Mouse (Mus musculus): ENCODE data around the gene Bora. TPM values are rescaled to one million over a fixed set of nuclear protein-coding genes. Genes with fewer than 3 reads are reported as not detected.
A peak's percentile ranks its signal among the peaks of the same experiment; 100 is the strongest.

Gene Bora
- polyA plus RNA-seq, 1 experiment from 2014 or later: 45.1 TPM

DNA sequence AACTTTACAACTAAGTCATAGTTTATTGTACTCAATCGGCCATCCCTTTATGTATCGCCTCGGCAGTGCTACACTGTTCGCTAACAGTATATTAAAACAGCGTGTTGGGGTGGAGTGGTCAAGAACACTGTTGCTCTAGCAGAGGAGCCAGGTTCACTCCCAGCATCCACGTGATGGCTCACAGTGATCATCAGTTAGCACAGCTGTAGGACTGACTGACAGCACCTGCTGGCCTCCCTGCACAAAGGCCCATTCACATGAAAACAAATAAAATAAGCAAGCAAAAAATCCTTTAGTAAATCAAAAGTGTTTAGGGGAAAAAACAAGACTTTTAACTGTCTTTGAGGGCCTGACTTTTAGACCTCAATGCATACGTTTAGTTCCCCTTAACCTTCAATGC lies 42.9 kb downstream of the Bora start:
- Histone ChIP-seq H3K4me2 (no peak overlapping the region), H3K9ac (no peak overlapping the region), H3K4me1 (no peaks in the 10 kb centered on the region), H3K36me3 (peaks cover 63% of the 10 kb centered on the region), H3K27ac (no peak overlapping the region), H3K9me3 (no peaks in the 10 kb centered on the region), H3K27me3 (no peaks in the 10 kb centered on the region), H3K4me3 (no peak overlapping the region)
- WGBS: 89% methylated on average over 7 of the region's 7 CpGs
- ATAC-seq (ENCODE audit: insufficient number of reproducible peaks, low FRiP score, low TSS enrichment, low read depth): no peak

DNA sequence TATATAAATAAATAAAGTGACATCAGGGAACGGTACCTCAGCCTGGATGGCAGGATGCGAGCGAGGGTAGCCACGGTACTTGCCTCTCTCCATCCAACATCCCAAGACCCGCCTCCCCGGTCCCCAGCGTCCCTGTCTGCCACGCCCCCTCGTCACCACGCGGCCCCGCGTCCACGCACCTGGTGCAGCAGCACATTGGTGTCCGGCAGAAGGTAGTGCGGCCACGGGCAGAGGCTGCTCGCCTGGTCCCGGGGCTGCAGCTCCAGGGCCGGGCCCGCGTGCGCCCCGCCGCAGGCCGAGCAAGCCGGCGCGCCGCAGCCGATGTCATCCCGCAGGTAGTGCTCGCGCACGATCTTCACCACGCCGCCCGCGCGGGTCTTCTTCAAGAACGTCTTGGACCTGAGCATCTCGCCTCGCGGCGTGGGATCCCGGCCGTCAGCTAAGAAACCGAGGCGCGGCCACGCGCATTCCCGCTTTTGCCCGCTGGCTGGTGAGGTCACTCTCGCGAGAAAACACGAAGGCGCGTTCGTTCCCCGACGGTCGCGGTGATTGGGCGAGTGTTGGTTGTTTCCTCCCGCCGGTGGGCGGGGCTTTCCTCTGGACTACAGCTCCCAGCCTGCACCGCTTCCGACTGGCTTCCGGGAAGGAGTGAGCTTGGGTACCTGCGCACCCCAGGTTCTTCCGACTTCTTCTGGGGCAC lies 53.4 kb downstream of the Bora start, which contains the start of the genes Pibf1 and Dis3:
TSS of gene Pibf1 (plus strand) at position 158 of the 700 bp plus-strand sequence.
TSS of gene Dis3 (minus strand) at position 504 of the 700 bp plus-strand sequence.
- Histone ChIP-seq H3K4me3 (peak within 1 kb of the TSS; percentile 99), H3K36me3 (peaks cover 49% of the 10 kb centered on the region), H3K4me1 (peaks cover 8% of the 10 kb centered on the region), H3K9ac (peak within 1 kb of the TSS; percentile 94), H3K27me3 (no peaks in the 10 kb centered on the region), H3K9me3 (no peaks in the 10 kb centered on the region), H3K4me2 (peak within 1 kb of the TSS; percentile 61), H3K27ac (peak within 1 kb of the TSS; percentile 90)
- peak; percentile 98 for ATAC-seq (ENCODE audit: insufficient number of reproducible peaks, low FRiP score, low TSS enrichment, low read depth)
- WGBS: under 1% methylated on average over 65 of the region's 73 CpGs

DNA sequence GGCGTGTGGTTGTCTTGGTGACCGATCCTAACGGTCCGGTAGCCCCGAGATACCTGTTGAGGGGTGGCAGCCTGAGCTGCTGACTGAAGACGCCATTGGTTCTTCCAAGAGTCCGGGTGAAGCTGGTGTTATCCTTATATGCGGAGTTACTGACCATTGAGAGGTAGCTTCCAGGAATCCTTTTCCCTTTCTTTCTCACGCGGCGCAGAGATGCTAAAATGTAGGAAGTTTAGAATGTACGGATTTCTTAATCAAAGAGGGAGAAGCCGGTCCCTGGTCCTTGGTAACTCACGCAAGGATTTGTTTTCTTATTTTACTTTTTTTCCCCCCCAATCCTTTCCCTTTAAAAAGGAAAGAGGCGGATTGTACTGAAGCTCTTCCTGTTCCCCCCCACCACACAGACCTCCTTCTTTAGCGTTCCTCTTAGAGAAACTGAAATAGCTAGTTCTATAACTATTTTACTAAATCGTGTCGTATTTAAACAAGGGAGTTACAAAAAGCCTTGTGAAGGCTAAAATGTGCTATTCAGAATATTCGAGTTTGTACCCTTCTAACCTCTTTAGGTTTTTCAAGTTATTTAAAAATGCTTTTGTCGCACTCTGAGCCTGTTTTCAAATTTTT lies 54.1 kb downstream of the Bora start:
- Histone ChIP-seq H3K9ac (peak overlapping the region; percentile 94), H3K4me1 (peaks cover 8% of the 10 kb centered on the region), H3K4me2 (peak overlapping the region; percentile 50), H3K27ac (peak overlapping the region; percentile 27; the same call in 1 of the 2 replicates), H3K36me3 (peaks cover 51% of the 10 kb centered on the region), H3K27me3 (no peaks in the 10 kb centered on the region), H3K4me3 (peak overlapping the region; percentile 99), H3K9me3 (no peaks in the 10 kb centered on the region)
- WGBS: 7% methylated on average over 20 of the region's 20 CpGs
- no peak for ATAC-seq (ENCODE audit: insufficient number of reproducible peaks, low FRiP score, low TSS enrichment, low read depth)

DNA sequence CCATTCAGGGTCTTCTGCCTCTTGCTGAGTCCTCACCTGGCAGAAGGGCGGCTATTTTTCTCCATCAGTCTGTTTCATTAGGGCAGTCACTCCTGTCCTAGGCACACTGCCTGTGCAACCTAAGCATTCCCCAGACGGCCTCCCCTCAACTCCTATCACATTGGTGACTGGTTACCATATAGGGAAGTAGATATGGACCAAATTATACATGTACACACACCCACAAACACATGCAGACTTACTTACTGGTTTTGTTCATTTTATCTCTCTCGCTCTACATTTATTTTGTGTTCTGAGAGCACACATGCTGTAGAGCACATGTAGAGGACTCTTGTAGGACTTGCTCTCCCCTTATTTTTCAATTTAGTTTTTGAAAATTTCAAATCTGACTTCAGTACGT lies 57.0 kb downstream of the Bora start:
- no peak for ATAC-seq (ENCODE audit: insufficient number of reproducible peaks, low FRiP score, low TSS enrichment, low read depth)
- peaks cover 8% of the 10 kb centered on the region for H3K4me1 ChIP-seq
- no peaks in the 10 kb centered on the region for H3K27me3 ChIP-seq
- no peak overlapping the region for H3K9ac ChIP-seq
- H3K9me3 ChIP-seq: no peaks in the 10 kb centered on the region
- H3K27ac ChIP-seq: no peak overlapping the region
- H3K4me2 ChIP-seq: no peak overlapping the region
- no peak overlapping the region for H3K4me3 ChIP-seq
- 93% methylated on average over 4 of the region's 4 CpGs for WGBS
- peaks cover 51% of the 10 kb centered on the region for H3K36me3 ChIP-seq

DNA sequence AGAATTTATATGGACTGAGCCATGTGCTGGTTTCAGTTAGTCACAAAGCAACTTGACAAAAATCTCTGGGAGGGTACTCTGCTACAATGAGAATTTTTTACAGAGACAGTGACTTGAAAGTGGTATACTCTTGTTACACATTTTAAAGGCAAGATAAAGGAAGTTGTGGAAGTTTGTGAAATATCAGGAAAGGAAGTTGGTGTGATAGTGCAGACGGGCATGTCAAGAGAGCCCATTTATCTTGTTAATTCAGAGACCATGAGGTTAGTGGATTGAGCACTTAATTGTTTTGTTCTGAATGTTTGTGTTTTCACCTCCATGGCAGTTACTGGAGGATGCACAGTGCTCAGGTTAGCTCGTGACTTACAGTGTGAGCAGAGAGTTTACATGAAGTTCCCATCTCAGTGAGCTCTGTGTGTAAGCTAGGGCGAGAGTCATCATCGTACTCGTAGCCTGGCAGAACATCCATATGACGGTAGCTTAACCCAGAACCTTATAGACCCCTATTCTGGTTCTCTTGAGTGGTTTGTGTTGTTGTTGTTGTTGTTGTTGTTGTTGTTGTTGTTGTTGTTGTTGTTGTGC lies 58.6 kb downstream of the Bora start:
- no peaks in the 10 kb centered on the region for H3K9me3 ChIP-seq
- no peaks in the 10 kb centered on the region for H3K4me1 ChIP-seq
- H3K9ac ChIP-seq: no peak overlapping the region
- WGBS: 93% methylated on average over 6 of the region's 6 CpGs
- H3K27me3 ChIP-seq: no peaks in the 10 kb centered on the region
- no peak overlapping the region for H3K4me3 ChIP-seq
- peaks cover 64% of the 10 kb centered on the region for H3K36me3 ChIP-seq
- ATAC-seq (ENCODE audit: insufficient number of reproducible peaks, low FRiP score, low TSS enrichment, low read depth): no peak
- no peak overlapping the region for H3K27ac ChIP-seq
- no peak overlapping the region for H3K4me2 ChIP-seq

DNA sequence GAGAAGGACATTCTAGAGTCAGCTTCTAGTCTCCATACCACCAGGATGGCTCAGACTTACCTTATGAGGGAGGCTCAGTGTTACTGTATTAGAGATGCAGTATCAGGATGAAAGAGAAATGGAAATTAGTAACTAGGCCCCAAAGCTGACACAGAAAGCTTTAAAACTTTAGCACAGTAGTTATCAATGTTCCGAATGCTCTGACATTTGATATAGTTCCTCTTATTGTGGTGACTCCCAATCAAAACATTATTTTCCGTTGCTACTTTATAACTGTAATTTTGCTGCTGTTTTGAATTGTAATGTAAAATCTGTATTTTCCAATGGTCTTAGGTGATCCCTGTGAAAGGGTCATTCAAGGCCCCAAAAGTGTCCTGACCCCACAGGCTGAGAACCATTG lies 60.6 kb downstream of the Bora start:
- Histone ChIP-seq H3K27ac (no peak overlapping the region), H3K27me3 (no peaks in the 10 kb centered on the region), H3K4me2 (no peak overlapping the region), H3K9ac (no peak overlapping the region), H3K4me3 (no peak overlapping the region), H3K4me1 (no peaks in the 10 kb centered on the region), H3K36me3 (peaks cover 71% of the 10 kb centered on the region), H3K9me3 (no peaks in the 10 kb centered on the region)
- WGBS: 92% methylated on average over 2 of the region's 2 CpGs
- ATAC-seq (ENCODE audit: insufficient number of reproducible peaks, low FRiP score, low TSS enrichment, low read depth): no peak

DNA sequence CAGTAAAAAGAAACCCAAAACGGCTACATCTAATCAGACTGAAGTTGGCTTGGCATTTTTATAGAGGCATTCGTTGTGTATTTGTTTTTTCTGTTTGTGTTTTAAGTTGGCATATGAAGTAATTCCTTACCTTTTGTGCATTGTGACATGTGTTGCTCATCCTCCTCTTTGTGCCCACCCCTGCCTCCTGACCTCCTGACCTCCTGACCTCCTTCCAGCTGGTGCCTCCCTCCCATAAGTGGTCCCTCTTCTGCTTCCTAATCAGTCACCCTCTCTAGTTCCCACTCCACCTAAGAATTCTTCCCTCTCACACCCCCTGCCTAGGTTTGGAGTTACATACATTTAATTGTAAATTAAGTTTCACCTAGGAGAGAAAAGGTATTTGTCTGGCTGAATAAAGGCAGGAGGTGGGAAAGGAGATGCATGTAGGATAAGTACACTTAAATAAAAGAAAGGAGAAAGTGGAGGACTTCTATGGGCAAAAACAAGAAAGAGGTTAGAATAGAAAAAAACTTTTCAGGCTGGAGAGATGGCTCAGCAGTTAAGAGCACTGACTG lies 61.7 kb downstream of the Bora start:
- WGBS: 70% methylated on average over 2 of the region's 2 CpGs
- Histone ChIP-seq H3K27ac (no peak overlapping the region), H3K4me1 (no peaks in the 10 kb centered on the region), H3K9me3 (no peaks in the 10 kb centered on the region), H3K36me3 (peaks cover 74% of the 10 kb centered on the region), H3K4me3 (no peak overlapping the region), H3K27me3 (no peaks in the 10 kb centered on the region), H3K9ac (no peak overlapping the region), H3K4me2 (no peak overlapping the region)
- no peak for ATAC-seq (ENCODE audit: insufficient number of reproducible peaks, low FRiP score, low TSS enrichment, low read depth)

DNA sequence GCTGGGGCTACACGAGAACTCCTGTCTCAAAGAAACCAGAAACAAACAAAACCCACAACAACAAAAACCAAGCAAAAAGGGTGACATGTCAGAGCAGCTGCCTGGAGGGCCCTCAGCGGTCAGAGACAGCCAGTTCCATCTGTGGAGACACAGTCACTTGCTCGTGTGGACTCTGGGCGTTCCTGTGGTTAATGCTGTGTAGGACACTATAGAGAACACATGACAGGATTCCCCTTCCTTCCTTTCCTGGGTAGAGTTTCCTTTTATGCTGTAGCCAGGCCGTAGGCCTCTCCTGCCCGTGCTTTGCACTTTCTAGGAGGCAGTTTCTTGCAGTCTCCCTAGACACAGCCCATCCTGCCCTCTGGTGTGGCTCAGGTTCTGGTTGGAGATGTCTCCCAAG lies 62.7 kb downstream of the Bora start:
- H3K27ac ChIP-seq: no peak overlapping the region
- no peaks in the 10 kb centered on the region for H3K27me3 ChIP-seq
- ATAC-seq (ENCODE audit: insufficient number of reproducible peaks, low FRiP score, low TSS enrichment, low read depth): no peak
- no peaks in the 10 kb centered on the region for H3K4me1 ChIP-seq
- no peak overlapping the region for H3K9ac ChIP-seq
- H3K4me2 ChIP-seq: no peak overlapping the region
- H3K4me3 ChIP-seq: no peak overlapping the region
- H3K36me3 ChIP-seq: peaks cover 67% of the 10 kb centered on the region
- WGBS: 86% methylated on average over 6 of the region's 6 CpGs
- H3K9me3 ChIP-seq: no peaks in the 10 kb centered on the region

DNA sequence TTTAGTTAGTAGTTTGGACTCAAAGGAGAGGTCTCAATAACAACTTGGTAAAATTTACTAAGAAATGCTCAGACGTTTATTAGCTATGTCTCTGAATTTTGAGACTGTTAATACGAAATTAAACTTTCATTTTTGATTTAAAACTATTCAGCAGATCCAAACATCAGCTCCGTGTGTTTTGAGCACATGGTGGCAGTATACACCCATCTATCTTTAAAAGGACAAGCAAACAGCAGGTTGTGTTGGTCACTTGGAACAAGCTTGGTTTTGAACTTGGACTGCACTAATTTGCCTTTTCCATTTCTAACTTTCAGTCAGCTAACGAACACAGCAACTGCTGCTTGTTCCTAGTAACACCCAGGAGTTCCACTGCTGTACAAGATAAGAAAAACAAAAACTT lies 71.6 kb downstream of the Bora start:
- WGBS: 76% methylated on average over 4 of the region's 4 CpGs
- no peaks in the 10 kb centered on the region for H3K27me3 ChIP-seq
- H3K4me1 ChIP-seq: no peaks in the 10 kb centered on the region
- H3K36me3 ChIP-seq: peaks cover 34% of the 10 kb centered on the region
- no peak for ATAC-seq (ENCODE audit: insufficient number of reproducible peaks, low FRiP score, low TSS enrichment, low read depth)
- no peak overlapping the region for H3K9ac ChIP-seq
- no peak overlapping the region for H3K27ac ChIP-seq
- H3K9me3 ChIP-seq: no peaks in the 10 kb centered on the region
- no peak overlapping the region for H3K4me2 ChIP-seq
- H3K4me3 ChIP-seq: no peak overlapping the region

DNA sequence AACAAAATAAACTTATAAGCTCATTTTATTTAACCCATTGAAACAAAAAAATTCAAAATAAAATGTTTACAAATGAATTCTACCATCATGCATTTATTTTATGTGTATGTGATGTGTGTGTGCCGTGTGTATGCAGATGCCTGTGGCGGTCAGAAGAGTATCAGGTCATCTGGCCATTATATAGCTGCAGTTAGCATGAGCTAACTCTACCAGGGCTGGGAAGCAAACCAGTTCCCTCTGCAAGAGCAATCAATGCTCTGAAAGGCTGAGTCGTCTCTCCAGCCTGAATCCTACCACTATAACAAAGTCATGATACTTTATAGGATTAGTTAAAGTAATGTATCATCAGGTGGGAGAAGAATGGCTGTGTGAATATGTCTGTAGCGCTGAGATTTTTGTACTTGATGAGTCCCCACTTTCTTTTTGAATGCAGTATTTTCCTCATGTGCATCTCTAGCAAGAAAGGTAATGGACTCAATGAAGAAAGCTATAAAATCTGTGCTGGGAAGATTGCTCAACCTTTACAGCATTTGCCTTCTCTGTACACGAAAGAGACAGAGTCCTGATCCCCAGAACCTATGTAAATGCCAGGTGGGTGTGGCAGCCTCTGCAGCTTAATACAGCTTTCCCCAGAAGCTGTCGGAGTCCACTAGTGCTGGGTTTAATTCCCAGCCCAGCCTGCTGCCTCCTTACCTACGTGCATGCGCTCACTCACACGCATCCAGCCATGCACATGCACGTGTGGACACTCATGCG lies 75.7 kb downstream of the Bora start:
- Histone ChIP-seq H3K4me1 (no peaks in the 10 kb centered on the region), H3K27me3 (no peaks in the 10 kb centered on the region), H3K4me2 (no peak overlapping the region), H3K4me3 (no peak overlapping the region), H3K27ac (no peak overlapping the region), H3K36me3 (peaks cover 24% of the 10 kb centered on the region), H3K9ac (no peak overlapping the region), H3K9me3 (no peaks in the 10 kb centered on the region)
- WGBS: 82% methylated on average over 11 of the region's 11 CpGs
- no peak for ATAC-seq (ENCODE audit: insufficient number of reproducible peaks, low FRiP score, low TSS enrichment, low read depth)

DNA sequence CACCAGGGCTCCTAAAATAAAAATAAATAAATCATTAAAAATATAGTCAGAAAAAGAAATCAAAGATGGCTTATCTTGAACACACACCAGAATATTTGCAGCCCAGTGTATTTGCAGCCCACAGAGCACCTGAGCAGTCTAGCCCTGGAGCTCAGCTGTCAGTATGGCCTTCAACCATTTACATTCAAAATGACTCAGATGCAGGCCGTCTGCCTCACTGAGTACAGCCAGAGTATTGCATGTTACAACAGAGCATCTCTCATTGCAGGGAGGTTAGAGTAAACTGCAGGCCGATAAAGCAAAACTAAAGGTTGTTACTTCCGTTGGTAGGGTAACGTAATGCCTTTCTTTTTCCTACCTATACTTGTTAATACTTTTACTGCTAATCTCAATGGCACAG lies 78.1 kb downstream of the Bora start:
- Histone ChIP-seq H3K4me1 (no peaks in the 10 kb centered on the region), H3K27ac (no peak overlapping the region), H3K36me3 (peaks cover 19% of the 10 kb centered on the region), H3K4me3 (no peak overlapping the region), H3K9ac (no peak overlapping the region), H3K9me3 (no peaks in the 10 kb centered on the region), H3K4me2 (no peak overlapping the region), H3K27me3 (no peaks in the 10 kb centered on the region)
- WGBS: 80% methylated on average over 4 of the region's 4 CpGs
- ATAC-seq (ENCODE audit: insufficient number of reproducible peaks, low FRiP score, low TSS enrichment, low read depth): no peak

Data from limb, embryonic 15.5 days (tissue).